Mouse (Mus musculus): ENCODE measurements around the gene Gm37240.

Gene Gm37240

GRCm38 (mm10) chr3:85831785-85832184 lies 55.5 kb downstream of the Gm37240 start:
- in situ Hi-C loops (cut with MboI; ENCODE audit: unreplicated experiment in 2 of 2), result no loop called here

GRCm38 (mm10) chr3:85829047-85829446 lies 58.3 kb downstream of the Gm37240 start:
- in situ Hi-C loops (cut with MboI; ENCODE audit: unreplicated experiment in 2 of 2), result no loop called here

- in situ Hi-C loops (cut with MboI; ENCODE audit: unreplicated experiment in 2 of 2), result no loop called here
These were observed 59.5 kb downstream of the Gm37240 start for GRCm38 (mm10) chr3:85827815-85828214.

- in situ Hi-C loops (cut with MboI; ENCODE audit: unreplicated experiment in 2 of 2), result no loop called here
These were observed 60.0 kb downstream of the Gm37240 start for GRCm38 (mm10) chr3:85827283-85827682.

- in situ Hi-C loops (cut with MboI; ENCODE audit: unreplicated experiment in 2 of 2), result no loop called here
These were observed 66.3 kb downstream of the Gm37240 start for GRCm38 (mm10) chr3:85820839-85821548.

- in situ Hi-C loops (cut with MboI; ENCODE audit: unreplicated experiment in 2 of 2), result no loop called here
These were observed 68.0 kb downstream of the Gm37240 start for GRCm38 (mm10) chr3:85819319-85819718.

- in situ Hi-C loops (cut with MboI; ENCODE audit: unreplicated experiment in 2 of 2), result no loop called here
These were observed 70.1 kb downstream of the Gm37240 start, which contains the start of gene Fam160a1 for GRCm38 (mm10) chr3:85817191-85817590. Fam160a1 (minus strand) TSS chr3:85817291.

GRCm38 (mm10) chr3:85814241-85814640 lies 73.1 kb downstream of the Gm37240 start:
- in situ Hi-C loops (cut with MboI; ENCODE audit: unreplicated experiment in 2 of 2), result no loop called here

GRCm38 (mm10) chr3:85813101-85814014 lies 74.0 kb downstream of the Gm37240 start:
- in situ Hi-C loops (cut with MboI; ENCODE audit: unreplicated experiment in 2 of 2), result no loop called here

- in situ Hi-C loops (cut with MboI; ENCODE audit: unreplicated experiment in 2 of 2), result no loop called here
These were observed 75.3 kb downstream of the Gm37240 start for GRCm38 (mm10) chr3:85812010-85812409.

GRCm38 (mm10) chr3:85793166-85793565 lies 94.2 kb downstream of the Gm37240 start:
- in situ Hi-C loops (cut with MboI; ENCODE audit: unreplicated experiment in 2 of 2), result no loop called here

- in situ Hi-C loops (cut with MboI; ENCODE audit: unreplicated experiment in 2 of 2), result no loop called here
These were observed 97.6 kb downstream of the Gm37240 start for GRCm38 (mm10) chr3:85789748-85790147.

- in situ Hi-C loops (cut with MboI; ENCODE audit: unreplicated experiment in 2 of 2), result no loop called here
These were observed 100.8 kb downstream of the Gm37240 start for GRCm38 (mm10) chr3:85786501-85786900.

GRCm38 (mm10) chr3:85780906-85781305 lies 106.4 kb downstream of the Gm37240 start:
- in situ Hi-C loops (cut with MboI; ENCODE audit: unreplicated experiment in 2 of 2), result no loop called here

- in situ Hi-C loops (cut with MboI; ENCODE audit: unreplicated experiment in 2 of 2), result no loop called here
These were observed 107.0 kb downstream of the Gm37240 start for GRCm38 (mm10) chr3:85780332-85780731.

GRCm38 (mm10) chr3:85777841-85778240 lies 109.5 kb downstream of the Gm37240 start:
- in situ Hi-C loops (cut with MboI; ENCODE audit: unreplicated experiment in 2 of 2), result no loop called here

- in situ Hi-C loops (cut with MboI; ENCODE audit: unreplicated experiment in 2 of 2), result no loop called here
These were observed 110.0 kb downstream of the Gm37240 start for GRCm38 (mm10) chr3:85777356-85777755.

- in situ Hi-C loops (cut with MboI; ENCODE audit: unreplicated experiment in 2 of 2), result no loop called here
These were observed 110.6 kb downstream of the Gm37240 start for GRCm38 (mm10) chr3:85776707-85777106.

- in situ Hi-C loops (cut with MboI; ENCODE audit: unreplicated experiment in 2 of 2), result no loop called here
These were observed 111.2 kb downstream of the Gm37240 start for GRCm38 (mm10) chr3:85776126-85776525.

- in situ Hi-C loops (cut with MboI; ENCODE audit: unreplicated experiment in 2 of 2), result no loop called here
These were observed 113.4 kb downstream of the Gm37240 start for GRCm38 (mm10) chr3:85773886-85774285.

- in situ Hi-C loops (cut with MboI; ENCODE audit: unreplicated experiment in 2 of 2), result no loop called here
These were observed 113.9 kb downstream of the Gm37240 start for GRCm38 (mm10) chr3:85773425-85773824.

- in situ Hi-C loops (cut with MboI; ENCODE audit: unreplicated experiment in 2 of 2), result no loop called here
These were observed 122.4 kb downstream of the Gm37240 start for GRCm38 (mm10) chr3:85764937-85765337.
